Mouse (Mus musculus) midbrain, postnatal 0 days (tissue): ENCODE data around the gene Mtif2. TPM values are rescaled to one million over a fixed set of nuclear protein-coding genes. Genes with fewer than 3 reads are reported as not detected.
A peak's percentile ranks its signal among the peaks of the same experiment; 100 is the strongest.

Experiments used
- ATAC-seq: fragments of 200-750 bp; cut with Nextera tagmentation; 2 replicates; pipeline ENCODE4 v1.8.0; 2017; ENCODE audit warnings: moderate number of reproducible peaks, mild to moderate bottlenecking, moderate TSS enrichment, moderate library complexity; ENCODE audit not compliant: low FRiP score
- DNase-seq: peaks from one replicate; pipeline ENCODE4 v3.0.0-alpha.2; 2015; ENCODE audit warnings: low spot score
- H3K27ac ChIP-seq: fragments of 300-500 bp; sonication (generic); 2 replicates; pipeline ENCODE4 v1.5.1; 2014; ENCODE audit warnings: low read depth, mild to moderate bottlenecking, low read length, mixed read lengths
- H3K27me3 ChIP-seq: fragments of 300-500 bp; sonication (generic); 2 replicates; pipeline ENCODE4 v1.6.1; 2014; ENCODE audit warnings: low read length, control low read depth, mixed read lengths; ENCODE audit not compliant: insufficient read depth
- H3K36me3 ChIP-seq: fragments of 300-500 bp; sonication (generic); 2 replicates; pipeline ENCODE4 v1.6.1; 2014; ENCODE audit warnings: low read length, control low read depth, mixed read lengths; ENCODE audit not compliant: insufficient read depth
- H3K4me1 ChIP-seq: fragments of 300-500 bp; sonication (generic); 2 replicates; pipeline ENCODE4 v1.6.1; 2014; ENCODE audit warnings: mild to moderate bottlenecking, control low read depth, antibody characterized with exemption, low read length, mixed read lengths; ENCODE audit not compliant: insufficient read depth
- H3K4me2 ChIP-seq: fragments of 300-500 bp; sonication (generic); 2 replicates; pipeline ENCODE4 v1.6.1; 2014; ENCODE audit warnings: low read depth, mild to moderate bottlenecking, low read length, mixed read lengths; ENCODE audit not compliant: poor library complexity, severe bottlenecking
- H3K4me3 ChIP-seq: fragments of 300-500 bp; sonication (generic); 2 replicates; pipeline ENCODE4 v1.5.1; 2014; ENCODE audit warnings: low read depth, mild to moderate bottlenecking, low read length, moderate library complexity
- H3K9ac ChIP-seq: fragments of 300-500 bp; sonication (generic); replicated peaks from 2 replicates; pipeline ENCODE4 v1.6.1; 2014; ENCODE audit warnings: mild to moderate bottlenecking, low read length, moderate library complexity, mixed read lengths; ENCODE audit not compliant: poor library complexity, severe bottlenecking
- H3K9me3 ChIP-seq: fragments of 300-500 bp; sonication (generic); 2 replicates; pipeline ENCODE4 v1.6.1; 2016; ENCODE audit warnings: low read length, control low read depth
- CTCF ChIP-seq: IDR thresholded peaks from 2 replicates; pipeline ENCODE4 v1.5.1; 2016; ENCODE audit warnings: antibody characterized with exemption, mild to moderate bottlenecking
- WGBS: fragments of 180-500 bp; shearing (Covaris S2); extraction: QIAGEN DNeasy Blood & Tissue Kit; methylation state at CpG from one replicate; pipeline ENCODE4 v1.1.7; 2014; 5-methylcytosine and 5-hydroxymethylcytosine counted together
- polyA plus RNA-seq: library from polyadenylated mRNA; unstranded; fragments of >200 nt; fragmentation: Nextera tagmentation; extraction: Ambion mirVana; gene quantifications from 2 replicates; pipeline ENCODE4 v1.2.1, GENCODE M21; 2015
- total RNA-seq: library from RNA; depleted of rRNA; stranded (reverse); fragments of >200 nt; gene quantifications from 2 replicates; pipeline ENCODE4 v1.2.3, GENCODE M21; 2014; rRNA removed

The Mtif2 gene
- total and polyA plus RNA-seq, 2 experiments from 2014 or later: 19.7 to 35.9 TPM

- ATAC-seq (no peak), DNase-seq (no peak)
- Histone ChIP-seq H3K4me3 (no peak overlapping the region), H3K4me2 (no peak overlapping the region), H3K9me3 (no peaks in the 10 kb centered on the region), H3K36me3 (no peaks in the 10 kb centered on the region), H3K27me3 (no peaks in the 10 kb centered on the region), H3K9ac (no peak overlapping the region), H3K27ac (no peak overlapping the region), H3K4me1 (no peaks in the 10 kb centered on the region)
- 87% methylated on average over 2 of the region's 2 CpGs for WGBS
- TF ChIP-seq CTCF: no peak
Observed at GRCm38 (mm10) chr11:29563406-29563805, 37.2 kb downstream of the Mtif2 start.

GRCm38 (mm10) chr11:29571536-29571935 is 45.3 kb downstream of the Mtif2 start:
- no peak overlapping the region for H3K9ac ChIP-seq
- no peaks in the 10 kb centered on the region for H3K4me1 ChIP-seq
- no peak overlapping the region for H3K4me3 ChIP-seq
- no peak for ATAC-seq
- H3K27me3 ChIP-seq: no peaks in the 10 kb centered on the region
- WGBS: 77% methylated on average over 3 of the region's 3 CpGs
- no peak for TF ChIP-seq CTCF
- H3K27ac ChIP-seq: no peak overlapping the region
- no peak overlapping the region for H3K4me2 ChIP-seq
- H3K36me3 ChIP-seq: no peaks in the 10 kb centered on the region
- no peak for DNase-seq
- H3K9me3 ChIP-seq: no peaks in the 10 kb centered on the region

GRCm38 (mm10) chr11:29572656-29573055 is 46.4 kb downstream of the Mtif2 start:
- Histone ChIP-seq H3K9ac (no peak overlapping the region), H3K4me3 (no peak overlapping the region), H3K9me3 (no peaks in the 10 kb centered on the region), H3K4me2 (no peak overlapping the region), H3K27me3 (no peaks in the 10 kb centered on the region), H3K4me1 (no peaks in the 10 kb centered on the region), H3K36me3 (no peaks in the 10 kb centered on the region), H3K27ac (no peak overlapping the region)
- ATAC-seq (no peak), DNase-seq (no peak)
- TF ChIP-seq CTCF: no peak
- 79% methylated on average over 2 of the region's 2 CpGs for WGBS

- Histone ChIP-seq H3K36me3 (no peaks in the 10 kb centered on the region), H3K4me3 (no peak overlapping the region), H3K4me2 (no peak overlapping the region), H3K9ac (no peak overlapping the region), H3K27ac (no peak overlapping the region), H3K4me1 (no peaks in the 10 kb centered on the region), H3K27me3 (no peaks in the 10 kb centered on the region), H3K9me3 (no peaks in the 10 kb centered on the region)
- no peak for DNase-seq
- ATAC-seq: no peak
- peak; percentile 42 for TF ChIP-seq CTCF
Observed at GRCm38 (mm10) chr11:29579610-29580009, 53.4 kb downstream of the Mtif2 start.

Other genes with a start within 250 kb of the Mtif2 start
- gene Ccdc88a, start 152.8 kb upstream of the Mtif2 start, total RNA-seq: 74.5 and 91.3 TPM in 2 replicates
- 72.8 and 89.2 TPM in 2 replicates for gene Ccdc88a, start 152.8 kb upstream of the Mtif2 start, polyA plus RNA-seq
- gene Prorsd1, start 11.4 kb upstream of the Mtif2 start, total RNA-seq: 1.2 and 3.2 TPM in 2 replicates
- gene Prorsd1, start 11.4 kb upstream of the Mtif2 start, polyA plus RNA-seq: 7.8 and 8.9 TPM in 2 replicates
- 1.2 TPM in 1 of 2 replicates, not detected in the other for gene Clhc1, start 21.5 kb downstream of the Mtif2 start, total RNA-seq
- gene Clhc1, start 21.5 kb downstream of the Mtif2 start, polyA plus RNA-seq: 0.15 TPM in 1 of 2 replicates, not detected in the other
- gene Rps27a, start 21.7 kb downstream of the Mtif2 start, total RNA-seq: 314 and 575 TPM in 2 replicates
- 518 and 553 TPM in 2 replicates for gene Rps27a, start 21.7 kb downstream of the Mtif2 start, polyA plus RNA-seq
- gene Rtn4, start 166.5 kb downstream of the Mtif2 start, total RNA-seq: 322 and 368 TPM in 2 replicates
- gene Rtn4, start 166.5 kb downstream of the Mtif2 start, polyA plus RNA-seq: 144 and 153 TPM in 2 replicates